Mouse (Mus musculus) gastrocnemius, adult 18-20 months (tissue): ENCODE measurements at regions not wholly inside any gene's neighbourhood (a gene's known extent, or its start where the extent isn't known, plus 50 kb on each side); places are given as distances from the start of the nearest gene placed in this dataset.

Experiments
- DNase-seq: peaks from one replicate; pipeline ENCODE4 v3.0.0; 2021; ENCODE audit warnings: low spot score

DNA sequence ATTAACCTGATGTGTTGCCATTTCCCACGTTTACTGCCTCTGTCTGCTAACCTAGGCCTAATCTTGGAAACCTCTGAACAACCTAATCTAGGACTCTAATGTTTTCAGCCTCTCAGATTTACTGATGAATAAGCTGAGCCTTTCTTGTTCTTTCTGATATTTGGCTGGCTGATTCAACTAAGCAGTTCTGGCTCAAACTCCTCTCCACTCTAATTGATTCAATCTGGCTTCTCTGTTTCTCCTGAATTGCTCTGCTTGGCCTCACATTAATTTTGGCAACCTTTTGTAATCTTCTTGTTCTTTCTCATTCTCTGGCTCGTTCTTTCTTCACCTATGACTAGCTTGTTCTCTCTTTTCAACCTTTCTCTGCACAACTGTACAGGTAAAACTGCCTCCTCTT lies 1561.2 kb upstream of the Zeb2 start:
- no peak for DNase-seq

DNA sequence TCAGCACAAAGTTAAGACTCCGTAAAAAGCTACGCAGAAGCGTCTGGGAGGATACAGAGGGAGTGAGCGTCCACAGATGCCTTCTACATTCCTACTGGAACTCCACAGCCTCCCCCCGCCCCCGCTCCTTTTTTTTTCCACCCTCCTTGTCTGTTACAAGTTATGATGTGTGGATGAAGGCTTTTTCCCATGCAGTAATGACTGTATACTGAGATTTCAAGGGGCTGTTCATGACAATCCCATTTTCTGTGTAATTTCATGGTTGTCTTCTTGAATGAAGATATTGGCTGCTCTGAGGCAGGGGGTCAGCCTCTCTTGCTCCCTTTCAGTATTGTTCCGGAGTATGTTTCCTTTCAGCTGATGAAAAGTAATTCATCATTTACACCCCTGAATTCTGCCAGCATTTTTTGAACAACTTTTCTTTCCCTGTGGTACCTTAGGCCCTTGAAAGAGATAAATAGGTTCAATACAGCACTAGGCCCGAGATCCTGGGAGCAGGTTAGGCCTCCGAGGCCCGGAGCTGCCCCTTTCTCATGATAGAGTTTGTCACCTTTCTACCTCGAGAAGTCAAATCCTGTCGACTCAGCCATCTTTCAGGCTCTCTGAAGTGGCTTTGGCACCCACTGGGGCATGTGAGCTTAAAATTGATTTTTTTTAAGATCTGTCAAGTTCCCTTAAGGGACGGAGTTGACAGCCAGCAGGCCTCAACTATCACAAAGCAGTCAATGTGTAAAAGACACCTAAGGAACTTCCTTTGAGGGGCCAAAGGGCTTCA lies 1552.5 kb upstream of the Zeb2 start:
- DNase-seq = no peak

DNA sequence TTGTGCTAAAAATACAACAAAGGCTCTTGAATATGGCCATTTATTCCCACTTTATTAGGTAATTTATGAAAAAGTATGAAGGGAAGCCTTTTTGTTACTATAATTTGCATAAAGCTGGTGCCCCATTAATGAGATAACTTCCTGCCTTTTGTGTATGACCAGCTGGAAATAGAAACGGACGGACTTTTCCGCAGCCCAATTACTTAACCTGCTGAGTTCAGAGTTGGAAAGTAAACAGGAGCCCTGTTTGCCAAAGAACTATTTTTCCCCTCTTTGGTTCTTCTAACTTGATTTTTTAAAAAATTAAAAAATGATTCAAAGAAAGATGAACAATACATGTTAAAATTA lies 1549.8 kb upstream of the Zeb2 start:
- DNase-seq = no peak

DNA sequence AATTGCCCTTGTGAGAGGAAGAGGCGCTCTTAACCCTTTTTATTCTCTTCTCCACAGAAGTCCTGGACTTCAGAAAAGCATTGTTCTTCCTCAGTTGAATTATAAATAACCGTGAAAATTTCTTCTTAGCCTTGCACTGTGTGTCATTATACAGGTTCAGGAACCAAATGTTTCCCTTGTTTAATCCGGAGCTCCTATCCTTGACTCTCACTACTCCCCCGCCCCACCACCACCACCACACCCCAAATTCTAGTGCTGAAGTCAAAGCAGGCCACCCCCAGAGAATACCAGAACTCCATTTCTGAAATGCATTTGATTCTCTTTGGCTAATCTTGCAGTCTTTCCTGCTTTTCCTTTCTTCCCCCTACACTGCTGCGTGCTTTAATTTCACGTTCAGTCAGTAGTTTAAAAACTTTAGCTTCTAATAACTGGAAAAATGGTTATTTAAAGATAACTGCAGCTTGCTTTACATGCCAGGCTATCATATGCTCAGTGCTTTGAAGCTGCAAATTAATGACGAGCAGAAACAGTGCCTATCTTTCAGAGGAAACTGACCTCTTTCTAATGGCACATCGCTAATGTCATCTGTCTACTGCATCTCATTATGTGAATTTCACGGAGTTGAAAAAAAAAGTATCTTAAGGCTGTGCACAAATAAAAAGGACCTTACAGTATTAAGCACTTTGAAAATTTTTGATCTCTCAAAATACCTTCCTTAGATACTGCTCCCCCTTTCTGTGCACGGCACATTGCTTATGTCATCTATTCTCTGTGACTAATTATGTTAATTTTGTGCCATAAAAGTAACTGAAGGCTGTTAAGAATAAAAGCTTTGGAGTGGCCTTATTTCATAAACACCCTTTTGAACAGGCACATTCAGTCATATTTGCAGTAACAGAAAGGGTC lies 1549.1 kb upstream of the Zeb2 start:
- no peak for DNase-seq

DNA sequence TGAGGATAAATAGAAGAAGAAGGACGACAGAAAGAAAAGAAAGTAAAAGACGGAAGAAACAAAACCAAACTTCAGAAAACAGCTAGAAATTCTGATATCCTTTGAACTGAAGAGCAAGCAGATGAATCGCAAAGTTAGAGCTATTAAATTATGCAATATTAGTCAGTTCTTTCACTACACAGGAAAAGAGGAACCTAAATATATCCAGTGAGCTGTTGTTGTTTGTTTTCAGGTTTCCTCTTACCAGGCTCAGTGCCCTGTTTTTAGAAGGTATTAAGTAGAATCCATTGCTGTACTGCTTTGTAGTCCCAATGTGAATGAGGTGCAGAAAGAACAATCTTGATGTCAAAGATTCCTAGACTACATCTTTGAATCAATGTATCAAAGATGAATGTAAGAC lies 1544.7 kb upstream of the Zeb2 start:
- no peak for DNase-seq

DNA sequence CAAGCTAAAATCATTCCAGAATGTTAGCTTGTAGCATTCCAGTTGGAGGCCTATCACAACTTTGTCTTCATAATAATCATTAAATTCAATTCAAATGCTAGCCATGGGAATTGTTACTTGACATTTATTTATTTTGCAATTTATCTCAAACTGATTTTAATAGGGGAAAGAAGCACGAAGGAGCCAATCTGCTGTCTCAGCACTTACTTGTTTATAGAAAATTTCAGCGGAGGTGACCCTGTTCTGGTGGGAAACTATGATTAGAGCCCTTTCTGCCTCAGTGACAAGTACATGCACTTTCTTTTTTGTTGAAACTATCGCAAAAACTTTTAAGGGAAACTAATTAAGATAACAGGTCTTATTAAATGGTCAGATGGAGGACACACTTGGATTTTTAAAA lies 1543.4 kb upstream of the Zeb2 start:
- no peak for DNase-seq

DNA sequence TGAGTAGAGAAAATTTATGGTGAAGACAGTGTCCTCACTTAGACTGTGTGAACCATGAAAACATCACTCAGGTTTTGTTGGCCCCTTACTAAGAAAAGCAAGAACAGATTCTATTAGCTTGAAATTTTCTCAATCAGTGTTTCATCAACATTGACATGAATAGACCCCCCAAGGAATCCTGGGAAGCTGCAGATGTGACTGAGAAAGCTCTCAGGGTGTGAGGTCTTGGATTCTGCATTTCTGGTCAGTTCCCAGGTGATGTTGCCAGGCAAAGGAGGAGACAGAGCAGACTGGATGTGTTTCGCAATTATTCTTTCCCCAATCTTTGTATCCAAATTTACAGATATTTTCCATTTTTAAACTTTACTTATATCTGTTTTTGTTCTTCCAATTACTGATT lies 1538.1 kb upstream of the Zeb2 start:
- DNase-seq = peak; percentile 40

DNA sequence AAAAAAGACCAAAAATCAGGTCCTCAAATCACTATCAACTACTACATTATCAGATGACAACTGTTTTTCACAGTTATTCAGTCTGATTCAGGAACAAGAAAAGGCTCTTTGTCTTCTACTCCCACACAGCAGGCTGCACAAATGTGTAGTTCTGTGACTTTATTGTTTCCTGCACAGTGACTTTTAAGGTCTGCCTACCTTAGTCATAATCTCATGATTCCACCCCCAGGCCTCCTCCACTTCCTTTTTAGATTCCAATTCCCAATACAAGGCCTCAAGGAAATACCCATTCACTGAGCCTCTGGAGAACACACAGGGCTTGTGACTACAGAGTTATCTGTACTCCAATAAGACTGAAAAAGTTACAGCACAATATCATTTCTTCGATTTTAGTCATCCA lies 1535.4 kb upstream of the Zeb2 start:
- DNase-seq = no peak

DNA sequence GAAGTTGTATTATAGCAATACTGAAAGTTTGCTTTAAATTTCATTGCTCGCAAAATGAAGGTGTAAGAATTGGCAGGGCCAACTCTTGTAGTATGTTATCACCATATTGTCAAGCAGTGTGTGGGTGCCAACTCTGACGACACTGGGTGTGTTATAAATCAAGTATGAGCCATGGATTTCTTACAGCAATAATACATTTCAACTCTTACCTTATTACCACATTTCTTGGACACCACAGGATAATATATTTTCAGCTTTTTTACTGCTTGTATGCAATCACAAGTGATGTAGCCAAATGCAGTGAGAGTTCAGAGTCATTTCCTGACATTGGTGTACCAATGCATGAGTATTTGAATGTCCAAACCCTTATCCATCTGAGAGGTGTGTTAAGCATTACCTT lies 1529.2 kb upstream of the Zeb2 start:
- DNase-seq = no peak

DNA sequence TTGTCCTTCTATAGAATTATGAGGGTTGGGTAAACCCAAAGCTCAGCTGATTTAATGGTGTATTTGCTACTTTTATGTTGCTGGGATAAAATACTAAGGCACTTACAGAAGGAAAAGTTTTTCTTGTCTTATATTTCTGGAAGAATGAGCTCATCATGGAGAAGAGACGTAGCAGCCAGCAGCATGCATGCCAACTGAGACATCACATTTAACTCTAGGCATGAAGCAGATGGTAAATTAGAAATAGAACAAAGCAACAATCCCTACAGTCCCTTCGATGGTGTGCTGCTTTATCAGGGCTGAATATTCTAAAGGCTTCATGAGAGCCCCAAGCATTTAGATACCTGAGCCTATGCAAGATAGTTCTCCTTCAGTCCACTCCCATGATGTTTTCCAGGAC lies 1492.0 kb upstream of the Zeb2 start:
- no peak for DNase-seq

DNA sequence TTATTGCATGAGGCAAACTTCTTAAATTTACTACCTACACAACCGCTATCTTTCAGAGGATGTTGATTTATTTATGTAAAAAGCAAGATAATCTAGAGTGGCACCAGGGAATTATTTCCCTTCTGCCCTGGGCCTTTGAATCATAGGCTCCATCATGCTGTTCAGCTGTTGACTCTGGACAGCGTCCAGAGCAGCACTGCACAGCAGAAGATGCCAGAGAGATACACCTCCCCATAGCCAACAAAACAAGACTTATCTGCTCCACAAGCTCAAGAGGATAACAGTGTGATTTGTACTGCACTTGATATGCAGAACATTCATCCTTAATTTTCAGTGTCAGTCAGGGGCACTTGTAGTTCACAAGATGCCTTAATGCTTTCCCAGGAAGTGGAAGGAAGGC lies 1464.6 kb upstream of the Zeb2 start:
- no peak for DNase-seq

DNA sequence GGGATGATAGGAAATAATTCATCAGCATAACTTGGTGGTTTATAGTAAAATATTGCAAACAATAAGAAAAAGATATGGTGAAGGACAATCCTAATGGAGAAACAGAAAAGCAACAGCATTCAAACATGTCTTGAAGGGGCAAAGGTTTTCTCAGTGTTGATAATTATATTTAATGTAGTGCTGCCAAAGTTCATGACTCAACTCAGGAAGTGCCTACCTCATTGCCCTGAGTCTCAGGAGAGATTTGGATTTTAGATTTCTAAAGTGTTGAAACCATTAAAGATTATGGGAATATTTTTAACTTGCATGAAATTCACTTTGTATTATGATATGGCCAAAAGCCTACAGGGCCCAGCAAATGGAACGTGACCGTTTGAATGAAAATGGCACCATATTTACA lies 1453.2 kb upstream of the Zeb2 start:
- DNase-seq = no peak

DNA sequence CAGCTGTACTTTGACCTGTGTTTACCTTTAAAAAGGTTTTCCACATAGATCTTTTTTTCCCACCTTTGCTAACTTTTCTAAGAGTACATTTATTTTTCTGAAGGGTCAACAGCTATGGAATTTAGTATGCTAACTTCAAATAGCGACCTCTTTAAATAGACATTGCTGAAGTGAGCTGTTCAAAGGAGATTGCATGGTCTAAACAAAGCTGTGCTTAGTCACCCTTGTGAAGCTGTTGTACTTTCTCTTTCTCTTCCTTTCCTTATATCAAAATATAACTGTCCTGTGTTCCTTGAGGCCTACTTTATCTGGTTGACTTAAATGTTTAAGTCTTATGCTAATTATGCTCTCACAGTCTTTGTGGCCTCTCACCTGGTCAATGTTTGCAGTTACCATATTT lies 1416.2 kb upstream of the Zeb2 start:
- no peak for DNase-seq

DNA sequence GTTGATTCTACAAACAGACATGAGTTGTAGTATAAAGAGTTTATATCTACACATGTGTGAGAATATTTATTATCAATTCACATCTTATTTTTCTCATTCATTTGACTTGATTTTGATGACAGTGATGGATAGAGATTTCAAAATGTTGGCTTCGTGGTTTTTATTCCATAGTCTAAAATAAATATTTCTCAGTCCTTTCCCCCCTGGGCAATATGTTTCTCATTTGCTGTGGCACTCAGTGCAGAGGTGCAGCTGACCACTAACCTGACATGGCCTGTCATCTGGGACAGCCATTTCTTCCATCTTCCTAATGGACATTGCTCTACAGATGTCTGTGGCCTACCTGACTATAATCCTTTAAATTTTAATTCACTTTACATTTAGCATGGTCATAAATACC lies 1413.5 kb upstream of the Zeb2 start:
- no peak for DNase-seq

DNA sequence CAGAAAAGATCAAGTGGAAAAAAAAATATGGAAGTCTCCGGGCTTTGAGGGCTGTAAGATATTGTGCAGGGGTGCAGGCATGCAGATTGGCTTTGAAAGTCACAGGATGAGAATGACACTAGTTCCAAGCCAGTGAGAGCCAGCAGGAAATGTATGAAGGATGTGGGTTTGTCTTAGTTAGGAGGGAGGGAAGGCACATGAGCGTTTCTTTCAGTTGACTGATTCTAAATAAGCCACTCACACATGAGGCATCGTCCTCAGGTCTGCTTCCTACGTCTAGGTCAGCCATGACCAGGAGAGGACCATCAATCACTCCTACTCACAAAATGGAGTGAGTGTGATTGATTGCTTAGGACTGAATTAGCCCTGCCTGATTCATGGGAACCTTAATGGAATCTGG lies 1408.0 kb upstream of the Zeb2 start:
- DNase-seq = no peak

DNA sequence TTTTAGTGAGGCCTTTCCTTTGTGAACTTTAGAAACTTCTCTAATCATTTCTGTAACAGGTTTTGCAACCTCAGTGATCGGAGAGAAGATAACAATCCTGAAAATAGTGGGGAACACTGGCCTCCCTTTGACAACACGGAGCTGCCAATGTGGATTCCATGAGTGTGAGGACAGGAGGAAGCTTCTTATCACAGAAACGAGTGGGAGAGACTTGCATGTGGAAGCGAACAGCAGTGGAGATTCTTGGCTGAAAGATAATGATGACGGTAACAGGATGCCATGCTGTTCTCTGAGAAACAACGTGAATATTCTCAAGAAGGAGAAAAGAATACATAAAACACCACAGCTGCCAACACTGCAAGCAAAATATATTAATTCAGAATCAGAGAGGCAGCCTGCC lies 1407.4 kb upstream of the Zeb2 start:
- no peak for DNase-seq

DNA sequence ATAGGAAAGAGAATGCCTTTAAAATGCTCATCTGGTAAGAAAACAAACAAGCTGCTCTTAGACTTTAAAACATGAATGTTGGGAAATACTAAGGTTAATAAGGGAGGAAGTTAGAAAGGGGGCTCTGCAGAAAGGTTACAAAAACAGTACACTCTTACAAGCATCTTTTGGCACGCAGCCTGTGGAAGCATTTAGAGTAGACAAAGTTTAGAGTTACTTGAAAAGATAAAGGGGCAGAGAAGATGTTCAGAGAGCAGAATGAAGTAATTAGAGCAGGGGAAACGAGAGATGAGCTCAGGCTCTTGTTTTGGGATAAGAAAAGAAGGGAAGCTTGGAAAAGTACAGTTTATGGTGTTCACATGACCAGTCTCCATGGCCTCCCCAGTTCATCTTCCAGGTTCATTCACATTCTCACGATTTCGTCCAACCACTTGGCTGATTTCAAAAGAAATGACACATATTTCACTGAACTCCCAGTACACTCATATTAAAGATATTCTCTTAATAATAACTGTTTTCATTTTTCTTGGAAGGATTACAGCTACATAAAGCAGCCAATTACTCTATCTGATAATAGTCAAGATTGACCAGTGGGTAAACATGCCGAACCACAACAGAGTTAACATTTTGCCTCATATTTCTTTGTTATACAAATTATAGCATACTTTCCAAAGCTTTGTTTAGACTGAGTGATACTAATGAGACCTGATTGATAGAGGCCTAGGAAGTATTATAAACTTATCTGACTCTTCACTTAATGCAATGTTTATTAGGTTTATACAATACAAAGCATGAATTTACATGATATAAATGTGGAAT lies 1404.2 kb upstream of the Zeb2 start:
- DNase-seq = peak; percentile 4

DNA sequence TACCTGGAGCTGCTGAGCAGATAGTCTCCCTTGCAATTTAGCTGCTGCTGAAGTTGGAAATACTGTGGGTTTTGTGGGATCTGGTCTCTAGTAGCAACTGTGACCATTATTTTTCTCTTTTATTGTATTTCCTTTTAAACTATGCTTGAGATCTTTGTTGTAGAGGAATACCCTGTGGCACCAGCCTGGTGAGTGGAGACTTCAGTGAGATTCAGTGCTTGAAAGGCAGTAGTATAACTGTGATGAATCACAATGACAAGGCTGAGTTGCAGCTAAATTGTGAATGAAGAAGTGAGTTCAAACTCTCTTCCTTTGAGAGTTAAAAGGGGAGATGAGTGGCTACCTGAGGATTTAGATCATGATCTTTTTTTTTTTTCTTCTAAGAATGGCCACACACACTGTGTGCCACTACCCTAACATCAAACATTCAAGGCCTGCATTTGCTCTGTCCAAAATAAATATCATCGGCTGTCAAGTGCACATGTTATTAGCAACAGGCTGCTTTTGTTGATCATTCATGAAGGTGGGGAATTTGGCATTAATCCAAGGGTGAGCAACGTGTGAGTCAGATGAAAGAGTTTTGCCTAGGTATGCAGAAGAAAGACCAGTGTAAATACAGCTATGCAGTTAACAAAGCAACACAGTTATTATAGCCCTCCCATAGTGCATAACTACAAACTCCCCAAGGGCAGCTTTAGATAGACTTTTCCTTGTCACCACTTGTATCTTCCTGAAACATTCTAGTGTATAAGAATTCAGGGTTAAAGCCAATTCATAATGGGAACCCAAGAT lies 1395.2 kb upstream of the Zeb2 start:
- DNase-seq = no peak

DNA sequence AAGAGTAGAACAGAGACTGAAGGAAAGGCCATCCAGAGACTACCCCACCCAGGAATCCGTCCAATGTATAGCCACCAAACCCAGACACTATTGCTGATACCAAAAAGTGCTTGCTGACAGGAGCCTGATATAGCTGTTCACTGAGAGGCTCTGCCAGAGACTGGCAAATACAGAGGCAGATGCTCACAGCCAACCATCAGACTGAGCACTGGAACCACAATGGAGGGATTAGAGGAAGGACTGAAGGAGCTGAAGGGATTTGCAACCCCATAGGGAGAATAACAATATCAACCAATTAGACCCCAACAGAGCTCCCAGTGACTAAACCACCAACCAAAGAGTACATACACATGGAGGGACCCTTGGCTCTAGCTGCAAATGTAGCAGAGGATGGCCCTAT lies 1389.8 kb upstream of the Zeb2 start:
- no peak for DNase-seq

DNA sequence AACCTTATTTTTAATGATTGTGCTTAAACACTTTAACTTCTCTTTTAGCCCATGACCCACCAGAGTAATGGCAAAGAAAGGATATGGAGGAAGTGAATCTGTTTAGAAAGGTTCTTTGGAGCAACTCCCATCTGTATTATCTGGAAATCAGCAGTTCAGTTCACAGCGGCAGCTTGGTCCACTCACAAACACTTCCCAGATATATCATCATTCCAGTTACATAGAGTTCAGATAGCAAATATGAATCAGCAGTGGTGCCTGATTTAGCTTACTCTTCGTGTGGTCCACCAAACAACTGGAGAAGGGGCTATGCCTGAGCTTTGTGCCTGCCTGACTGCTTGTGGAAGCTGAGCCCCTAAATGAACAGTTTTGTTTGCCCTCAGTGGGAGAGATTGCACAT lies 1385.9 kb upstream of the Zeb2 start:
- no peak for DNase-seq

DNA sequence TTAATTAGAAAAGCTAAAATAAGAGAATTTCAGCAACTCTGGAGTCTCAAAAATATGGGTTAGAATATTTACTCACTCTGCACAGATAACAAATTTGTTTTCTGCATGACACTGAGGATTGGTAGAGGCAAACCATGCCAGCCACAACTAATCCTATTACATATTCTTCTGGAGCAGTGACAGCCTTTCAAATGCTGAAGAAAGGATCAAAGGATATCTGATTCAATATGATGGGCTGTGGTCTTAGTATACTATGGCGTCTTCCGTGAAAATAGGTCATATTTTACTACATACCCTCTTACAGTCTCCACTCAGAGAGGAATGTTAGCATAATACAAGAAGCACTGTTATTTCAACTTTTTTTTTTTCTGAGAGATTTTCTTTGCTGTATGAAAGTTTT lies 1375.1 kb upstream of the Zeb2 start:
- DNase-seq = no peak

DNA sequence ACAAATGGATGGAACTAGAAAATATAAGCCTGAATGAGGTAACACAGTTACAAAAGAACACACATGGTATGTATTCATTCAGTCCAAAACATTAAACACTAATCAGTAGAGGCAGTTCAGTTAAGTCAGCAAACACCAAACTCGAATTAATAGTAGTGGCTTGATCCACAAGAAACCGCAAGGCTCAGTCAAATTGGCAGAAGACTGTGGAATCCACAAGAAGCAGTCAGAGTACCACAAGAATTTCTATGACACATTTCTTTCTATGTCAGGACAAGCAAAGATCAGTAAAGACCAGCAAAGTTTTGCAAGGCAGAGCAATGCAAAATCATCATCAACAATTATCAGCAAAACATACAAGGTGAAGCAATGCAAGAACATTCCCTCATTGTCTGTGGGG lies 1373.9 kb upstream of the Zeb2 start:
- no peak for DNase-seq
